Mouse (Mus musculus) lung, adult 2 months (tissue): ENCODE data around the gene Pnpo. TPM values are rescaled to one million over a fixed set of nuclear protein-coding genes. Genes with fewer than 3 reads are reported as not detected.

Experiments used
- DNase-seq: peaks from one replicate; pipeline ENCODE4 v3.0.0; 2022
- H3K4me1 ChIP-seq: fragments of 200-500 bp; 2 replicates; pipeline ENCODE4 v1.6.1; 2011; ENCODE audit warnings: low read length; ENCODE audit not compliant: control insufficient read depth, insufficient read depth
- H3K4me3 ChIP-seq: fragments of 200-500 bp; replicated peaks from 2 replicates; pipeline ENCODE3; 2011; ENCODE audit warnings: low read depth, mild to moderate bottlenecking, control low read depth, low read length; ENCODE audit errors: extremely low read depth
- CTCF ChIP-seq: fragments of 200-500 bp; IDR thresholded peaks from 2 replicates; pipeline ENCODE4 v1.5.1; 2011; ENCODE audit warnings: mild to moderate bottlenecking, low read length, control low read depth; ENCODE audit not compliant: insufficient read depth
- POLR2A ChIP-seq: fragments of 200-500 bp; IDR thresholded peaks from 2 replicates; pipeline ENCODE4 v1.6.1; 2011; ENCODE audit warnings: low read depth, mild to moderate bottlenecking, control low read depth, low read length, borderline replicate concordance; ENCODE audit errors: extremely low read depth
- WGBS: fragments of 180-500 bp; shearing (Covaris S2); methylation state at CpG from one replicate; pipeline ENCODE4 v1.1.7; 2018; 5-methylcytosine and 5-hydroxymethylcytosine counted together
- polyA plus RNA-seq: library from polyadenylated mRNA; depleted of rRNA; stranded (reverse); fragments of >200 nt; gene quantifications from 2 replicates; pipeline ENCODE4 v1.2.3, GENCODE M21; 2012; rRNA removed

Gene Pnpo
- 20.7 and 24.0 TPM in 2 replicates for polyA plus RNA-seq

- TF ChIP-seq POLR2A (peak; percentile 32; the same call in 1 of the 2 replicates), CTCF (no peak)
These were observed at the start of gene Pnpo for GRCm38 (mm10) chr11:96943746-96944304. TSS of gene Pnpo (minus strand) at chr11:96943986.

DNA sequence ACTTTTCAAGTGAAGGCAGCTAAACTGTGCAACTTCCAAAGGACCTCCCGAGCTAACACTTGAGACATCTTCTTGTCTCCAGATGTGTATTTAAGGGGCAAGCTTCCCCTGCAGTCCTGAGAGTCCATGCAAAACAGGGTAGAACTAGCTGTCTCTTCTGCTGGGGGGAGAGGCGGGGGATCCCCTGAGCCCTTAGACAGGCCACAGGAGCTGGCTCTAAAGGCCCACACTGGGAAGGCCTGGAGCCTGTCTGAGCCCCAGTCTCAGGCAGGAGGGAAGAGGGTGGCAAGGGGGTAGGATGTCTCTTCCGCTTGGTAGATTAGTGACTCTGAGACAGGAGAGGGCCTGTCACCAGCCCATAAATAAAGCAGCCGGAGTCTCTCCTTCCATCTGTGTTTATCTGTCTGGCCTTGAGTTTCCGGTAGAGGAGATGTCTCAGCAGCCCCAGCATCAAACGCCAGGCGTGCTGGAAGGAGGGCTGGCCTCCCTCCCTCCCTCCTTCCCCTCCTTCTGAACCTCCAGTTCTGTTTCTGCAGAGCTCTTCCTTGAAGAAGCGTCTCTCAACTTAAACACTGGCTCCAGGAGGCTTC lies 49.0 kb upstream of the Pnpo start:
- 36% methylated on average over 8 of the region's 8 CpGs for WGBS
- no peak for DNase-seq
- H3K4me1 ChIP-seq, result peaks cover 6% of the 10 kb centered on the region; the same call in 1 of the 2 replicates
- no peak overlapping the region for H3K4me3 ChIP-seq
- no peak for TF ChIP-seq POLR2A

More at GRCm38 (mm10) chr11:96943746-96944304, at the start of gene Pnpo:
- peak; percentile 89 for DNase-seq
- Histone ChIP-seq H3K4me3 (peak within 1 kb of the TSS; percentile 82), H3K4me1 (peaks cover 6% of the 10 kb centered on the region)
- 1% methylated on average over 29 of the region's 29 CpGs for WGBS

- TF ChIP-seq CTCF, result no peak
- TF ChIP-seq POLR2A, result no peak
- DNase-seq, result no peak
- peaks cover 3% of the 10 kb centered on the region; the same call in 1 of the 2 replicates for H3K4me1 ChIP-seq
These were observed 47.7 kb upstream of the Pnpo start for GRCm38 (mm10) chr11:96991501-96991900.

DNA sequence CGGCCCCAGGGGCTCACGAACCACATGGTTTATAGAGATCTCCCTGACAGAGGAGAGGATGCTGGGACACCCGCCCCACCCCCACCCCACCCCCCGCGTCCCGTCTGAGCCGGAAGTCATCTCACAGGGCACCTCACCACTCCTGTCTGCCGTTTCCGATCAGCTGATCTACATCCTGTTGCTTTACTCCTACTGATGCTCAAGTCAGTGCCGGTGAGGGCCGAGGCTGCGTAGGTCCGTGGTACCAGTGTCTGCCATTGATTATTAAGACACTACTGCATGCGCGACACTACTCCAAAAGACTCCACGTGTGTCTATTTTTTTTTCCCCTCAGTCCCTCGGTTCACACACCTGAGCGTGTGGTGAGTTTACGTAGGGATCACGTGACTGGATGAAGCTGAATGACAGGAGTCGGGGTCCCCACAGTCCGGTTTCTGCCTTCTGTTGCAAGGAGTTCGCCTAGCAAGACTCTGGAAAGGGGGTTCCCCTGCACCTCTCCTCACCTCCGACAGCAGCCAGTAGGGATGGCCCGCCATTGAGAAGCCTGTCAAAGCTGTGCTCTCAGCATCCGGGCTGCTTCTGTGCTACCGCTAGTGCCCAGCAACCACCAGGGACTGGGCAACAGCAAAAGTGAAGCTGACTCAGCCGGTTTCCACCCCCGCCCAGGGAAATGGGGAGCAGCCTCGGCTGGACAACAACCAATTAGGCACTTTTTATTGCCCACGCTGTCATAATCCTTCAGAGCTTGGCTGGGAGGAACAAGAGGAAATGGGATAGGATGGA lies 44.3 kb upstream of the Pnpo start:
- Histone ChIP-seq H3K4me1 (peaks cover 3% of the 10 kb centered on the region; the same call in 1 of the 2 replicates), H3K4me3 (peak overlapping the region; percentile 1)
- no peak for DNase-seq
- TF ChIP-seq CTCF, result no peak
- peak; percentile 84; the same call in 1 of the 2 replicates for TF ChIP-seq POLR2A
- WGBS, result 5% methylated on average over 31 of the region's 31 CpGs

More at GRCm38 (mm10) chr11:96991501-96991900, 47.7 kb upstream of the Pnpo start:
- 69% methylated on average over 5 of the region's 5 CpGs for WGBS
- H3K4me3 ChIP-seq, result no peak overlapping the region

GRCm38 (mm10) chr11:96986463-96986862 lies 42.7 kb upstream of the Pnpo start:
- peaks cover 3% of the 10 kb centered on the region; the same call in 1 of the 2 replicates for H3K4me1 ChIP-seq
- H3K4me3 ChIP-seq, result no peak overlapping the region
- no peak for DNase-seq
- TF ChIP-seq CTCF (no peak), POLR2A (no peak)
- whole genome bisulfite sequencing, result 53% methylated on average over 3 of the region's 3 CpGs

- 59% methylated on average over 4 of the region's 4 CpGs for WGBS
- H3K4me1 ChIP-seq, result peaks cover 3% of the 10 kb centered on the region; the same call in 1 of the 2 replicates
- no peak for TF ChIP-seq CTCF
- no peak for TF ChIP-seq POLR2A
- no peak for DNase-seq
- no peak overlapping the region for H3K4me3 ChIP-seq
These were observed 41.1 kb upstream of the Pnpo start for GRCm38 (mm10) chr11:96984903-96985302.

- no peak for DNase-seq
- no peak within 1 kb of the TSS for H3K4me3 ChIP-seq
- H3K4me1 ChIP-seq, result peaks cover 4% of the 10 kb centered on the region
- no peak for TF ChIP-seq CTCF
- no peak for TF ChIP-seq POLR2A
- WGBS, result 65% methylated on average over 7 of the region's 7 CpGs
These were observed 39.1 kb upstream of the Pnpo start, which contains the start of gene Sp2 for GRCm38 (mm10) chr11:96982859-96983258. TSS of gene Sp2 (minus strand) at chr11:96982959.

- H3K4me3 ChIP-seq, result no peak overlapping the region
- DNase-seq, result peak; percentile 73
- H3K4me1 ChIP-seq, result peaks cover 4% of the 10 kb centered on the region
- TF ChIP-seq CTCF (peak; percentile 92), POLR2A (no peak)
- 1% methylated on average over 7 of the region's 7 CpGs for WGBS
These were observed 38.6 kb upstream of the Pnpo start for GRCm38 (mm10) chr11:96982355-96982754.

DNA sequence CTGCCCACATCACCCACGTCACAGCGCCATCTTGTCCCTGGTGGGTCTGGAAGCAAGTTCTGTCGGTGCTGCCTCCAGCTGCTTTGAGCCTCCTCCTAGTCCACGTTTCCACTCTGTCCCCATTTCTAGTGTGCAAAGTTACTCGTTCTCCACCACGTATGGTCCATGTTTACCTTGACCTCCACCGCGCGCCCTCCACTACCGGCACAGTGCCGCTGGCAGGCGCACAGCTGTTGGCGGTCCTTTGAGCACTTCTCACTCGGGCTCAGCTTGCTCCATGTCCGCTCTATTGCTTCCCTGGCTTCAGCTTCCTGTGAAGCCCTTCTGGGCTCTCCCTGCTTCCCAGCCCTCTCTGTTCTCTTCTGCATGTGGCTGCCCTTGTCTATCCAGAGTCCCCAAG lies 37.7 kb upstream of the Pnpo start:
- WGBS, result 58% methylated on average over 15 of the region's 15 CpGs

DNA sequence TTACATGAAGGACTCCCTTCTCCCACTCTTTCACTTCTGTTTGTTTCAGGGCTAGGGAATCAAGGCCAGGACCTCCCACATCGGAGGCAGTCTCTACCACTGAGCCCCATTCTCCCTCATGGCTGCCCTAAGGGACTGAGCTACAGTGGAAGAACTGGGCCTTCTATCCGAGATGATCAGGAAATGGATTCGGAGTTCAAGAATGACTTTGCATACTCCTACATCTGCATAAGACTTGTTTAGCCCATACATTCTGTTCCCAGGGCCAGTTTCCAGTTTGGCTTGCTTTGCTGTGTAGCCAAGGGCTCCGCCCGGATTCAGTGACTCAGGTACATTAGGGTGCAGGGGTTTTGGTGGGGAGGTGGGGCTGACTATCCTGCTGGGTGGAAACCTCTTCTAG lies 36.2 kb upstream of the Pnpo start:
- no peak for DNase-seq
- H3K4me3 ChIP-seq, result no peak overlapping the region
- peaks cover 8% of the 10 kb centered on the region for H3K4me1 ChIP-seq
- TF ChIP-seq POLR2A (no peak), CTCF (no peak)
- 78% methylated on average over 5 of the region's 5 CpGs for WGBS

More for the DNA sequence above, 37.7 kb upstream of the Pnpo start:
- Histone ChIP-seq H3K4me3 (no peak overlapping the region), H3K4me1 (peaks cover 4% of the 10 kb centered on the region)
- no peak for DNase-seq
- TF ChIP-seq CTCF (no peak), POLR2A (no peak)
